Comparison of ENCODE assay signal across 8 mouse cellular contexts in genomic region chr17:15577291-15577694, GRCm38 (mm10). TPM values are rescaled to one million over a fixed set of nuclear protein-coding genes. Genes with fewer than 3 reads are reported as not detected.
DNase-seq lines count a peak whose midpoint lies in the region; ATAC-seq lines count a peak whose summit lies in the region.

No protein-coding gene starts in this region.

- no peak overlapping the region for H3K27ac ChIP-seq in forebrain, embryonic 15.5 days (replicated peaks)
- no peak overlapping the region for H3K27ac ChIP-seq in hindbrain, embryonic 11.5 days (ENCODE audit: low read depth, low read length)
- H3K27ac ChIP-seq in limb, embryonic 10.5 days: no peak overlapping the region
- no peak overlapping the region for H3K27ac ChIP-seq in stomach, embryonic 16.5 days (ENCODE audit: low read length)

- 1% methylated on average over 32 of the region's 32 CpGs for WGBS in forebrain, embryonic 15.5 days
- WGBS in hindbrain, embryonic 11.5 days: 2% methylated on average over 31 of the region's 32 CpGs
- WGBS in limb, embryonic 10.5 days: 2% methylated on average over 32 of the region's 32 CpGs
- WGBS in stomach, embryonic 16.5 days: under 1% methylated on average over 32 of the region's 32 CpGs

- 0 out of 2 replicates have a peak, but pooled peaks cover 8% of the 10 kb centered on the region for H3K27me3 ChIP-seq in forebrain, embryonic 15.5 days
- no peaks in the 10 kb centered on the region for H3K27me3 ChIP-seq in hindbrain, embryonic 11.5 days (ENCODE audit: control insufficient read depth, insufficient read depth, low read length)
- peaks cover 35% of the 10 kb centered on the region for H3K27me3 ChIP-seq in limb, embryonic 10.5 days (ENCODE audit: low read depth, poor library complexity, severe bottlenecking)
- H3K27me3 ChIP-seq in stomach, embryonic 16.5 days (ENCODE audit: control insufficient read depth, insufficient read depth, low read length): no peaks in the 10 kb centered on the region; the same call in none of the 2 replicates

- H3K9me3 ChIP-seq in forebrain, embryonic 15.5 days: no peaks in the 10 kb centered on the region
- no peaks in the 10 kb centered on the region for H3K9me3 ChIP-seq in hindbrain, embryonic 11.5 days (ENCODE audit: control insufficient read depth, low read length)
- no peaks in the 10 kb centered on the region for H3K9me3 ChIP-seq in limb, embryonic 10.5 days (replicated peaks)
- no peaks in the 10 kb centered on the region for H3K9me3 ChIP-seq in stomach, embryonic 16.5 days (replicated peaks; ENCODE audit: control insufficient read depth, low read length)

- DNase-seq in urinary bladder, adult 18-20 months (ENCODE audit: low spot score in 2 of 2): peak; percentile 24 to 64
- DNase-seq in urinary bladder, postnatal 10 days (ENCODE audit: low spot score): no peak
- peak; percentile 64 for DNase-seq in hindbrain, embryonic 11.5 days (ENCODE audit: low spot score)
- peak; percentile 65 for DNase-seq in limb, embryonic 10.5 days (ENCODE audit: low spot score)
- DNase-seq in layer of hippocampus, postnatal 25 days (ENCODE audit: extremely low spot score in 1 of 2, low spot score in 1 of 2): no peak

- H3K4me2 ChIP-seq in forebrain, embryonic 15.5 days (replicated peaks): peak overlapping the region; percentile 51
- H3K4me2 ChIP-seq in hindbrain, embryonic 11.5 days (replicated peaks; ENCODE audit: low read depth, low read length): peak overlapping the region; percentile 39
- H3K4me2 ChIP-seq in stomach, embryonic 16.5 days (ENCODE audit: low read depth, low read length): peak overlapping the region; percentile 57

- H3K9ac ChIP-seq in forebrain, embryonic 15.5 days (replicated peaks): 0 out of 2 replicates have a peak overlapping the region, but pooled peaks have one; percentile 10
- H3K9ac ChIP-seq in hindbrain, embryonic 11.5 days (ENCODE audit: low read depth, low read length): no peak overlapping the region
- H3K9ac ChIP-seq in stomach, embryonic 16.5 days (ENCODE audit: low read length): peak overlapping the region; percentile 48; the same call in 1 of the 2 replicates

- no peaks in the 10 kb centered on the region for H3K36me3 ChIP-seq in forebrain, embryonic 15.5 days
- H3K36me3 ChIP-seq in hindbrain, embryonic 11.5 days (ENCODE audit: control insufficient read depth, insufficient read depth, low read length): no peaks in the 10 kb centered on the region
- H3K36me3 ChIP-seq in limb, embryonic 10.5 days: no peaks in the 10 kb centered on the region
- H3K36me3 ChIP-seq in stomach, embryonic 16.5 days (ENCODE audit: control insufficient read depth, insufficient read depth, low read length): no peaks in the 10 kb centered on the region

- no peak for ATAC-seq in forebrain, embryonic 15.5 days (replicated peaks)
- ATAC-seq in hindbrain, embryonic 11.5 days (ENCODE audit: low FRiP score): peak; percentile 78; the same call in 1 of the 2 replicates
- peak; percentile 91 for ATAC-seq in megakaryocyte progenitor cell, adult 5-6 weeks (replicated peaks; ENCODE audit: poor library complexity)
- peak; percentile 77; the same call in 1 of the 2 replicates for ATAC-seq in stomach, embryonic 16.5 days (ENCODE audit: insufficient read depth, low FRiP score)

- 0 out of 2 replicates have a peak, but pooled peaks cover 4% of the 10 kb centered on the region for H3K4me1 ChIP-seq in forebrain, embryonic 15.5 days
- H3K4me1 ChIP-seq in hindbrain, embryonic 11.5 days (replicated peaks; ENCODE audit: control insufficient read depth, insufficient read depth, low read length): no peaks in the 10 kb centered on the region
- H3K4me1 ChIP-seq in limb, embryonic 10.5 days: no peaks in the 10 kb centered on the region
- H3K4me1 ChIP-seq in stomach, embryonic 16.5 days (ENCODE audit: control insufficient read depth, insufficient read depth, low read length): no peaks in the 10 kb centered on the region

- H3K4me3 ChIP-seq in forebrain, embryonic 15.5 days: peak overlapping the region; percentile 29
- H3K4me3 ChIP-seq in hindbrain, embryonic 11.5 days (ENCODE audit: low read depth, low read length): peak overlapping the region; percentile 30
- H3K4me3 ChIP-seq in limb, embryonic 10.5 days: peak overlapping the region; percentile 46
- H3K4me3 ChIP-seq in stomach, embryonic 16.5 days (replicated peaks; ENCODE audit: low read length): peak overlapping the region; percentile 36

RNA-seq across cellular contexts. Expression of gene Prdm9, which starts 13.1 kb away (rescaled TPM):
- 1.4 and 2.2 TPM in 2 replicates for polyA plus RNA-seq in forebrain, embryonic 15.5 days (2015; fragmentation: Nextera tagmentation; extraction: Ambion mirVana)
- polyA plus RNA-seq in hindbrain, embryonic 11.5 days (2014; fragmentation: Nextera tagmentation; extraction: Ambion mirVana): 0.85 and 1.7 TPM in 2 replicates
- 1.1 and 1.9 TPM in 2 replicates for polyA plus RNA-seq in limb, embryonic 10.5 days (2016; fragmentation: Nextera tagmentation; extraction: Ambion mirVana)
- total RNA-seq in megakaryocyte progenitor cell, adult 5-6 weeks (2015): 2.1 and 3.2 TPM in 2 replicates
- total RNA-seq in megakaryocyte progenitor cell, adult 5-6 weeks (2017): 1.3 and 5.2 TPM in 2 replicates
- polyA plus RNA-seq in stomach, embryonic 16.5 days (2015; fragmentation: Nextera tagmentation; extraction: Ambion mirVana): 1.7 and 2.3 TPM in 2 replicates
- 1 to 10 TPM; 2.5 to 4.2 TPM for total RNA-seq in layer of hippocampus, postnatal 25 days (2021)

RNA-seq across cellular contexts. Expression of gene Pdcd2, which starts 50.2 kb away (rescaled TPM):
- 60.0 and 64.7 TPM in 2 replicates for polyA plus RNA-seq in forebrain, embryonic 15.5 days (2015; fragmentation: Nextera tagmentation; extraction: Ambion mirVana)
- 66.9 and 68.3 TPM in 2 replicates for polyA plus RNA-seq in hindbrain, embryonic 11.5 days (2014; fragmentation: Nextera tagmentation; extraction: Ambion mirVana)
- 45.7 and 47.9 TPM in 2 replicates for polyA plus RNA-seq in limb, embryonic 10.5 days (2016; fragmentation: Nextera tagmentation; extraction: Ambion mirVana)
- total RNA-seq in megakaryocyte progenitor cell, adult 5-6 weeks (2015): 61.5 and 79.9 TPM in 2 replicates
- total RNA-seq in megakaryocyte progenitor cell, adult 5-6 weeks (2017): 93.2 and 126 TPM in 2 replicates
- polyA plus RNA-seq in stomach, embryonic 16.5 days (2015; fragmentation: Nextera tagmentation; extraction: Ambion mirVana): 31.1 and 42.6 TPM in 2 replicates
- total RNA-seq in layer of hippocampus, postnatal 25 days (2021): 10 to 100 TPM; 19.9 to 20.0 TPM

Comparison
In these comparisons a context has a peak if more than half of its experiments do, and no peak if none do; other contexts are left out.
1. DNase-seq: peak in urinary bladder, adult 18-20 months (2 of 2), hindbrain, embryonic 11.5 days (single experiment) and limb, embryonic 10.5 days (single experiment); none in urinary bladder, postnatal 10 days (single experiment) and layer of hippocampus, postnatal 25 days (0 of 2).
2. Peak in every context shown above with its lines, with median percentiles within 50 percentile points of each other: H3K4me2 ChIP-seq and H3K4me3 ChIP-seq.